Mouse (Mus musculus) R1 (cell line): ENCODE data around the gene Ccdc142.
A peak's percentile ranks its signal among the peaks of the same experiment; 100 is the strongest.

Experiments
- DNase-seq: peaks from one replicate; pipeline ENCODE4 v3.0.0-alpha.2; 2018; ENCODE audit warnings: low read depth, low spot score

The Ccdc142 gene

GRCm38 (mm10) chr6:83101316-83101687 is at the start of gene Ccdc142, which contains the start of gene Gm42688:
Gene Ccdc142 (plus strand): TSS chr6:83101601.
Gene Gm42688 (plus strand): TSS chr6:83101617.
- peak; percentile 92 for DNase-seq

GRCm38 (mm10) chr6:83053136-83053960 is 48.1 kb upstream of the Ccdc142 start:
- peak; percentile 52 for DNase-seq

GRCm38 (mm10) chr6:83054074-83054851 is 47.1 kb upstream of the Ccdc142 start, which contains the start of gene Aup1:
Gene Aup1 (plus strand): TSS chr6:83054521.
- peak; percentile 98 for DNase-seq

GRCm38 (mm10) chr6:83054871-83055431 is 46.5 kb upstream of the Ccdc142 start, which contains the start of gene Htra2:
Gene Htra2 (minus strand): TSS chr6:83055273.
- DNase-seq, result peak; percentile 42

- peak; percentile 94 for DNase-seq
Observed at GRCm38 (mm10) chr6:83057790-83058189, 43.6 kb upstream of the Ccdc142 start, which contains the start of gene Dqx1. Gene Dqx1 (plus strand): TSS chr6:83057844.

GRCm38 (mm10) chr6:83058725-83059124 is 42.7 kb upstream of the Ccdc142 start:
- DNase-seq, result no peak

GRCm38 (mm10) chr6:83065995-83066394 is 35.4 kb upstream of the Ccdc142 start:
- DNase-seq, result peak; percentile 18

- DNase-seq, result no peak
Observed at GRCm38 (mm10) chr6:83066441-83066840, 35.0 kb upstream of the Ccdc142 start.

- DNase-seq, result peak; percentile 60
Observed at GRCm38 (mm10) chr6:83068221-83068620, 33.2 kb upstream of the Ccdc142 start.

- DNase-seq, result peak; percentile 38
Observed at GRCm38 (mm10) chr6:83068706-83069487, 32.5 kb upstream of the Ccdc142 start.

- DNase-seq, result peak; percentile 37
Observed at GRCm38 (mm10) chr6:83069488-83070246, 31.7 kb upstream of the Ccdc142 start.

- no peak for DNase-seq
Observed at GRCm38 (mm10) chr6:83070247-83070310, 31.3 kb upstream of the Ccdc142 start, which contains the start of gene Tlx2. Gene Tlx2 (minus strand): TSS chr6:83070293.

GRCm38 (mm10) chr6:83070311-83071219 is 30.8 kb upstream of the Ccdc142 start:
- DNase-seq, result peak; percentile 48

GRCm38 (mm10) chr6:83071220-83071619 is 30.2 kb upstream of the Ccdc142 start:
- DNase-seq, result no peak

- DNase-seq, result peak; percentile 28
Observed at GRCm38 (mm10) chr6:83074979-83075378, 26.4 kb upstream of the Ccdc142 start.

GRCm38 (mm10) chr6:83077630-83078323 is 23.6 kb upstream of the Ccdc142 start, which contains the start of gene Pcgf1:
Gene Pcgf1 (plus strand): TSS chr6:83077869.
- peak; percentile 63 for DNase-seq

- peak; percentile 97 for DNase-seq
Observed at GRCm38 (mm10) chr6:83078324-83078858, 23.0 kb upstream of the Ccdc142 start.

- DNase-seq, result no peak
Observed at GRCm38 (mm10) chr6:83080210-83080609, 21.2 kb upstream of the Ccdc142 start.

- no peak for DNase-seq
Observed at GRCm38 (mm10) chr6:83083497-83083896, 17.9 kb upstream of the Ccdc142 start.
